Mouse (Mus musculus) retina, postnatal 1 day (tissue): ENCODE results near the gene Tmem254b.
"Not testable (repeated sequence)": the region's sequence is repeated elsewhere in the genome, so short reads cannot be mapped to it uniquely, and the experiment has no call there.

Experiments
- DNase-seq: peaks from one replicate; pipeline ENCODE4 v3.0.0-alpha.2; 2012

The Tmem254b gene

GRCm38 (mm10) chr14:26206926-26207247, at the start of gene Tmem254b:
TSS of gene Tmem254b (minus strand) at chr14:26207041.
- not testable (repeated sequence) for DNase-seq

GRCm38 (mm10) chr14:26237183-26237582, 30.3 kb upstream of the Tmem254b start:
- DNase-seq, result not testable (repeated sequence)

- not testable (repeated sequence) for DNase-seq
These were observed 9.6 kb upstream of the Tmem254b start for GRCm38 (mm10) chr14:26216233-26217000.

- not testable (repeated sequence) for DNase-seq
These were observed 480 bp downstream of the Tmem254b start for GRCm38 (mm10) chr14:26206197-26206925.

- DNase-seq, result not testable (repeated sequence)
These were observed 9.0 kb downstream of the Tmem254b start for GRCm38 (mm10) chr14:26197851-26198250.

GRCm38 (mm10) chr14:26188361-26188760, 18.5 kb downstream of the Tmem254b start:
- DNase-seq, result not testable (repeated sequence)

GRCm38 (mm10) chr14:26186638-26187037, 20.2 kb downstream of the Tmem254b start:
- not testable (repeated sequence) for DNase-seq

- DNase-seq, result not testable (repeated sequence)
These were observed 24.5 kb downstream of the Tmem254b start, which contains the start of gene Plac9b for GRCm38 (mm10) chr14:26182380-26182779. TSS of gene Plac9b (minus strand) at chr14:26182480.

GRCm38 (mm10) chr14:26181660-26182059, 25.2 kb downstream of the Tmem254b start:
- DNase-seq, result not testable (repeated sequence)

GRCm38 (mm10) chr14:26175028-26175427, 31.8 kb downstream of the Tmem254b start:
- DNase-seq, result not testable (repeated sequence)

- not testable (repeated sequence) for DNase-seq
These were observed 32.9 kb downstream of the Tmem254b start for GRCm38 (mm10) chr14:26173955-26174354.

GRCm38 (mm10) chr14:26165266-26165665, 41.6 kb downstream of the Tmem254b start:
- DNase-seq, result not testable (repeated sequence)

- DNase-seq, result not testable (repeated sequence)
These were observed 44.4 kb downstream of the Tmem254b start for GRCm38 (mm10) chr14:26162423-26162822.

GRCm38 (mm10) chr14:26161156-26161555, 45.7 kb downstream of the Tmem254b start:
- not testable (repeated sequence) for DNase-seq

- not testable (repeated sequence) for DNase-seq
These were observed 50.8 kb downstream of the Tmem254b start for GRCm38 (mm10) chr14:26156032-26156431.
